Mouse (Mus musculus) heart, adult 9 months (tissue): Measurements from ENCODE around the gene Gpatch8.

ENCODE experiments used
- DNase-seq, 2 experiments: peaks; one replicate each; pipeline ENCODE4 v3.0.0; 2022; ENCODE audit warnings: low spot score in 2 of 2

The Gpatch8 gene

GRCm38 (mm10) chr11:102496732-102497131 is 59.5 kb downstream of the Gpatch8 start:
- no peak for DNase-seq

DNA sequence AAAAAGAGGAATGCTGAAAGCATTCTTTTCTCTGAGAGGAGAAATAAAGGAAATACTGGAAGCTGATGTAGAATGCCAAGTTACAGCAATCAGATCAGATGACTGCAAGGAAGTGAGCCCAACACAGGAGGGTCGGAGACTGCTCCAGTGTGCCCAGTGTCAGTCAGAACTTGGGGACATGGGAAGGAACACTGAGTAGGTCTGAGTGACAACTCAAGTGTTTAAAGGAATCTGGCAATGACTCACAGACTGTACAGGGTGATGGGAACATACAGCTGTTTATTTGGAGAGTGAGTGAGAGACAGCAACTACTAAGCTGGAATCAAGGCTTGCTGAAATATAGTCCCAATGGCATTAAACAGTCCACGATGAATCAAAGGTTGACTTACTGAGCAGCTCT is 60.0 kb downstream of the Gpatch8 start:
- no peak for DNase-seq

DNA sequence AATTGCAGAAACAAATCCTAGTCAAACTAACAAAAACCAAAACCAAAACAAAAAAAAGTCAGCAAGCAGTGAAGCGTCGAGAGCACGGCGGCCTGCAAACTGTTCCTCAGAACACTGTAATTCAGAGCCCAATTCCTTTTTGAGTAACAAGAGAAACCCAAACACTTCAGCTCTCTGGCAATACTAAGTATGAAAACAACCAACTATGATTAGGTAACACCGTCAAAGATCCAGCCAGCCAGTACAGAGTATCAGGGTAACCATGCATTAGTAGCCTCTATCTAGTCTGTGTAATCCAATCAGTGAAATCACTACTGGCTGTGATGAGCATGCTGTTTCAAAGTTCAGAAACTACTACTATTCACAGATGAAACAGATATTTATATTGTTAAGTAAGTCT is 60.5 kb downstream of the Gpatch8 start:
- DNase-seq: no peak

DNA sequence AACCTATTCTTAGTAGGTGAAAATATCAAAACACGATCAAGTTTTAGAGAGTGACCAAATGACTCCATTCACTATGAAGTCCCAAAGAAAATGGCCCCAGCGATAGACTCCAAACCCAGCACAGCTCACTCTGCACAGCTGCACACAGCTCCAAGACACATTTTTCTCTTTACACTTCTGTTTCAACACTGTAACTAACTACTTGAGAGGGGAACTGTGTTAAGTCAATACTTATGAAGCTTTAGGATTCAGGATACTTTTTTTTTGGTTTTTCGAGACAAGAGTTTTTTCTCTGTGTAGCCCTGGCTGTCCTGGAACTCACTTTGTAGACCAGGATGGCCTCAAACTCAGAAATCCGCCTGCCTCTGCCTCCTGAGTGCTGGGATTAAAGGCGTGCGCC is 61.1 kb downstream of the Gpatch8 start:
- DNase-seq: no peak

- DNase-seq: peak; percentile 25 to 45
Measured at GRCm38 (mm10) chr11:102494063-102494650, 62.0 kb downstream of the Gpatch8 start.

DNA sequence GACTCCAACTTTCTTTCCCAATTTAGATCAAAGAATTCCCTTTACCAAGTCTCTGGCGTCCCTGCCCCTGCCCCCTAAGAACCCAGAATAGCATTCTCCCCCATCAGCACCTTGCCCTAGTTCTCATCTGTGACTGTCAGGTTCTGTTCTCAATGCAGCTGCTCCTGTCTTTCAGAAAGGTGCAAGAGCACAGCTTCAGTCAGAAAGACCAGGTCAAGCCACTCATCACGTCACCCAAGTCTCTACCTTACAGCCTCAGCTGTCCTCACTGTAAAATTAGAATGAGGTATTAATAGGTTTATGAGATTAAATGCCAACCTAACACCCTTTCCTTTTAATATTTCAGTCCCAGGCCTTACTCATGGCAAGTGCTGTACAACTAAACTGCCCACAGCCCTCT is 63.0 kb downstream of the Gpatch8 start:
- no peak for DNase-seq

GRCm38 (mm10) chr11:102487901-102488300 is 68.3 kb downstream of the Gpatch8 start:
- no peak for DNase-seq

- peak in 1 of 2 experiments; percentile 32 for DNase-seq
Measured at GRCm38 (mm10) chr11:102486733-102487386, 69.3 kb downstream of the Gpatch8 start.

DNA sequence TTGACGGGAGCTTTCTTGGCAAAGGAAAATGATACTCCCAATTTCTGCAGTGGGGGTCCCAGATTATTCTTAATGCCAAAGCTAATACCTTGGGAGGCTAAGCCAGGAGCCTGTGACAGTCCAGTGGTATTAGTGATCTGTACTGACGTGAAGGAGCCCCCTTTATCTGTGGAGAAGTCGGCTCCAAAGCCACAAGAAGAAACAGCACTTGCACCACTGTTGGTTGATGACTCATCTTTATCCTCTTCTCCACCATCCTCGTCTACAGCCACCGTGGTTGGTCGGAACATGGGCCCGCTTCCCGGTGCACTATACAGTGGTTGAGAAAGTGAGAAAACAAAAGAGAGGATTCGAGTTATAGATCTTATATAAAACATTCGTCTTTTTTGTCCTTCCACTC is 74.4 kb downstream of the Gpatch8 start:
- DNase-seq: no peak

DNA sequence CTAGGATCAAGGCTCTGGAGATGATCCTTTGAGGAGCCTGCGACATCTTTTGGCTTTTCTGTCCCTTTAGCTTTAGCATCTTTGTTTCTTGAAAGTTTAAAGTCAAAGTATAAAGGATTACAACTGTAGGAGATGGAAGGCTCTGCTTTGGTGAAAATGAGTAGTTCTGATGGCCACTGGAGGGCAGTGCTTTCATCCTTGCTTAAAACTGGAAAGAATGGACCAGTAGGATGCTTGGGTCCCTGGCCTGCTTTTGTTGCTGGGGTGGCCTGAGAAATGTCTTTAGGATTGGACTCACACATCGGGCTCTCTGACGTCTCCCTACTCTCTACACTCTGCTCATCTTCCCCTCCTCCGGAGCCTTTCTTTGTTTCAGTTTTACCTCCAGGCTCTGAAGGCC is 75.3 kb downstream of the Gpatch8 start:
- no peak for DNase-seq

DNA sequence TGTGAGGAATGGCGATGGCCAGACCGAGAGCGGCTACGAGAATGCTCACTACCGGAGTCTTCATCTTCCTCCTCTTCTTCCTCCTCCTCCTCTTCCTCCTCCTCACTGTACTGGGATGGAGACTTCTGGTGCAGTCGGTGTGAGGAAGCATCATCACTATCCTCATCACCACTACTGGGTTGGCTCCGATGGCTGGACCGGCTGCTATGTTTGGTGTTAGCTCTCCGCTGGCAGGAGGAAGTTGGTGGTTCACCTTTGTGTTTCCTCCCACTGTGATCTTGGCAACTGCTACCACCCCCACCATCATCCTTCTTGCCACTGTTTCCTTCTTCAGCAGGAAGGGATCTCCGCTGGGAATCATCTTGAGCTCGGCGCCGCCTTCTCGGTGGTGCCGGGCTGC is 76.1 kb downstream of the Gpatch8 start:
- no peak for DNase-seq

DNA sequence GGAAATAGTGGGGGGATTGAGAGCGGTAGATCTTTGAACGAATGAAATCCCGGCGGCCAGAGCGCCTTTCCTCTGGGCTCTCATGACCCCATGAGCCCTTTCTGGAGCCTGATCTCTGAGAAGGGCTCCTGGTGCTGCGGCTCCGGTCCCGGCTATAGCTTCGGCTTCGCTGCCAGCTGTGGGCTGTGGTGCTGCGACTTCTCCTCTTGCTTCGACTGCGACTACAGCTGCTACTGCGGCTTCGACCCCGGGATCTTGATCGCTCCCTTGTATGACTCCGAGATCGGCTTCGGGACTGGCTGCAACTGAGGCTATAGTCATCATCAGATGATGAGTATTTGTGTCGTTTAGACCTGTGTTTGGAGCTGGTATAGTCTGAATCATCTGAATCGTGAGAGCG is 76.6 kb downstream of the Gpatch8 start:
- no peak for DNase-seq

GRCm38 (mm10) chr11:102478671-102479070 is 77.5 kb downstream of the Gpatch8 start:
- no peak for DNase-seq

- DNase-seq: no peak
Measured at GRCm38 (mm10) chr11:102475027-102475426, 81.2 kb downstream of the Gpatch8 start.

DNA sequence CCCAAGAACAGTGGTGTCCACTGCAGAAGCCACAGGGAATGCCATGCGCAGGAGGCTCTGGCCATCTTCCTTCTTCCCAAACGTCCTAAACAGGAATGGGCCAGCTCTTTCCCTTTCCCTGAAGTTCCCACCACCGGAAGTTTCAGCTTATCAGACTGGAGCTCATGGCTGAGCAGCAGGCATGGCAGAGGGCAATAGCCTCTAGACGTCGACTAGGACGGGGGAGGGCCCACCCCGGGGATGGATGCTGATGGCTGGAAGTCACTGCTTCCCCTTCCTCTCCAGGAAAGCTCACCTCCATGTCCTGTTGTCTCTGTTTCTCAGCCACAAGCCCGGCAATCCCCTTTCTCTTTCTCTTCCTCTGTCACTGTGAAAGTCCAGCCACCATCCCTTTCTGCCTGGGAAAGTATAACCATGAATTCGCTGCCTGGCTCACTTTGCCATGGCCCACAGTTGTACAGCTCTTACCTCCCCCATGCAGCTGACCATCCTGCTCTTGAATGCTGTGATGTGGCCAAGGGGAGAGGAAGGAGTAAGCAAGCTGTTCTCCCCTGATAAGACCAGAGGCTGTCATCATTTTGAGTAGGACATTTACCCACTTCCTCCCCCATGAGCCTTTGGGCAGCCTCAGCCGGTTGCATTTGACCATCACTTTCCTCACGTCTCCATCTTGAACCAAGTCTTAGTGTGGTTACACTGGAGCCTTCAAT is 86.4 kb downstream of the Gpatch8 start, which contains the start of gene Itga2b:
Gene Itga2b, minus strand, starts transcription at position 475 of the 710 bp plus-strand sequence.
- DNase-seq: no peak

- DNase-seq: peak; percentile 98
Measured at GRCm38 (mm10) chr11:102467041-102467631, 89.1 kb downstream of the Gpatch8 start.

DNA sequence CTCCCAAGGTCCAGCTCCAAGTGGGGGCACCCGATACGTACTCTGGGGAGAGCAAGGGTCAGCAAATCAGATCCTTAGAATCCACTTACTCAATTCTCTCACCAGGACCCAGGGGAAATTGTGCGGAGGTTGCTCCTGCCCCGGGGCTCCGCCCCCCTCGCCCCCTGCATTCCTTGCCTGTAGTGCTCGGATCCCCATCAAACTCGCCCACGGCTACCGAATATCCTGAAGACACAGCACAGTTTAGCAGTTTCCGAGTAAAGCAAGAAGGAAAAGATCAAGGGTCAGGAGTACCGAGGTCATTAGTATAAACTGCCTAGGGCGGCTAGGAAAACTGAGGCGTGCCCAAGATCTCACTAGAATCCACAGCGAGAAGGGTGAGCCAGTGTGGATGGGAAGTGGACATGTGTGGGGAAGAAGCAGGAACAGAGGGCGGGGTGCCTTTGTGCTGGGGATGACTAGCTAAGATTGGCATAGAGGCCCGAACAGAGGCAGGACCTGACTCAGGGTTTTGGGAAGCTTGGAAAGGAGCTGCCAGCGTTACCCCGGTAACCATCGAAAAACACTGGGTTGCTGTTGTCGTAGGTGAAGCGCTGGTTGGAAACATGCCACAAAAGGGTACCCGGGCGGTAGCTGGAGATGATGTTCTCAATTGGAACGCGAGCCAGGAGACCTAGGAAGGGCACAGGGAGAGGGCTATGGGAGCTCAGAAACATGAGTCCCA is 90.3 kb downstream of the Gpatch8 start:
- DNase-seq: peak; percentile 76 to 83

- DNase-seq: no peak
Measured at GRCm38 (mm10) chr11:102464901-102465300, 91.3 kb downstream of the Gpatch8 start.

GRCm38 (mm10) chr11:102461764-102462163 is 94.4 kb downstream of the Gpatch8 start:
- no peak for DNase-seq

GRCm38 (mm10) chr11:102460541-102460940 is 95.7 kb downstream of the Gpatch8 start:
- DNase-seq: no peak

GRCm38 (mm10) chr11:102455740-102456396 is 100.3 kb downstream of the Gpatch8 start:
- DNase-seq: peak; percentile 47 to 62
